Mouse (Mus musculus) embryo, embryonic 10.5 days (tissue): ENCODE measurements around the gene Kras.

Experiments used
- DNase-seq: peaks from one replicate; pipeline ENCODE4 v3.0.0-alpha.2; 2015; ENCODE audit warnings: low spot score

The Kras gene

GRCm38 (mm10) chr6:145250185-145250791, at the start of gene Kras:
TSS of gene Kras (minus strand) at chr6:145250239.
- DNase-seq, result peak; percentile 94

- no peak for DNase-seq
Observed at GRCm38 (mm10) chr6:145297626-145298025, 47.6 kb upstream of the Kras start.

GRCm38 (mm10) chr6:145296979-145297378, 46.9 kb upstream of the Kras start:
- no peak for DNase-seq

GRCm38 (mm10) chr6:145295171-145295570, 45.1 kb upstream of the Kras start:
- no peak for DNase-seq

- no peak for DNase-seq
Observed at GRCm38 (mm10) chr6:145293156-145293555, 43.1 kb upstream of the Kras start.

- no peak for DNase-seq
Observed at GRCm38 (mm10) chr6:145291383-145292289, 41.6 kb upstream of the Kras start.

- no peak for DNase-seq
Observed at GRCm38 (mm10) chr6:145285656-145286055, 35.6 kb upstream of the Kras start.

GRCm38 (mm10) chr6:145284286-145284685, 34.2 kb upstream of the Kras start:
- no peak for DNase-seq

- no peak for DNase-seq
Observed at GRCm38 (mm10) chr6:145277138-145277763, 27.2 kb upstream of the Kras start.

GRCm38 (mm10) chr6:145276265-145276780, 26.3 kb upstream of the Kras start:
- DNase-seq, result peak; percentile 84

- no peak for DNase-seq
Observed at GRCm38 (mm10) chr6:145275586-145276219, 25.7 kb upstream of the Kras start.

GRCm38 (mm10) chr6:145273971-145274620, 24.1 kb upstream of the Kras start:
- DNase-seq, result no peak

GRCm38 (mm10) chr6:145272142-145272937, 22.3 kb upstream of the Kras start:
- DNase-seq, result no peak

- no peak for DNase-seq
Observed at GRCm38 (mm10) chr6:145269313-145269845, 19.3 kb upstream of the Kras start.

GRCm38 (mm10) chr6:145267692-145268091, 17.7 kb upstream of the Kras start:
- no peak for DNase-seq

GRCm38 (mm10) chr6:145262314-145262713, 12.3 kb upstream of the Kras start:
- DNase-seq, result no peak

GRCm38 (mm10) chr6:145256701-145257073, 6.6 kb upstream of the Kras start:
- no peak for DNase-seq

- DNase-seq, result no peak
Observed at GRCm38 (mm10) chr6:145255952-145256700, 6.1 kb upstream of the Kras start.

GRCm38 (mm10) chr6:145250820-145251219, 781 bp upstream of the Kras start:
- DNase-seq, result no peak
